Mouse (Mus musculus) gastrocnemius, postnatal 14 days (tissue): ENCODE measurements around the gene Taar8b. TPM values are rescaled to one million over a fixed set of nuclear protein-coding genes. Genes with fewer than 3 reads are reported as not detected.

ENCODE experiments used
- DNase-seq: peaks from one replicate; pipeline ENCODE4 v3.0.0; 2021; ENCODE audit warnings: mixed read lengths
- intact Hi-C: fragments of 180-260 bp; cut with DNase I; formaldehyde crosslinking; loops from one replicate; pipeline ENCODE4 v1.15.1; 2025; ENCODE audit warnings: low total_unique reads
- total RNA-seq, 2 experiments: library from RNA; stranded (reverse); gene quantifications; 2 replicates each; pipeline ENCODE4 v1.2.3; 2021

Gene Taar8b
- total RNA-seq, 2 experiments from 2014 or later, result not detected

- DNase-seq, result no peak
- intact Hi-C loops, result no loop called here
These were observed 33.1 kb downstream of the Taar8b start for GRCm38 (mm10) chr10:24058986-24059385.

- DNase-seq, result no peak
- intact Hi-C loops, result no loop called here
These were observed 40.1 kb downstream of the Taar8b start for GRCm38 (mm10) chr10:24052039-24052438.

- DNase-seq, result no peak
- intact Hi-C loops, result no loop called here
These were observed 42.9 kb downstream of the Taar8b start, which contains the start of gene Taar7f for GRCm38 (mm10) chr10:24049210-24049609. Gene Taar7f, plus strand, starts transcription at chr10:24049510.

Other genes with a start within 250 kb of the Taar8b start
- gene Vnn3, start 240.8 kb downstream of the Taar8b start, total RNA-seq, result not detected
- gene Vnn1, start 197.6 kb downstream of the Taar8b start, total RNA-seq, result under 1 TPM; 0.10 to 0.40 TPM
- gene Taar1, start 171.9 kb downstream of the Taar8b start, total RNA-seq, result not detected
- not detected for gene Taar2, start 153.7 kb downstream of the Taar8b start, total RNA-seq
- gene Taar3, start 142.7 kb downstream of the Taar8b start, total RNA-seq, result not detected
- gene Taar4, start 131.8 kb downstream of the Taar8b start, total RNA-seq, result not detected
- gene Taar5, start 121.6 kb downstream of the Taar8b start, total RNA-seq, result not detected
- not detected for gene Taar6, start 106.6 kb downstream of the Taar8b start, total RNA-seq
- gene Taar7a, start 98.8 kb downstream of the Taar8b start, total RNA-seq, result not detected
- not detected for gene Taar7b, start 92.4 kb downstream of the Taar8b start, total RNA-seq
- gene Taar7d, start 65.1 kb downstream of the Taar8b start, total RNA-seq, result not detected
- not detected for gene Taar7e, start 54.7 kb downstream of the Taar8b start, total RNA-seq
- gene Taar7f, start 42.8 kb downstream of the Taar8b start, total RNA-seq, result not detected
- not detected for gene Taar8a, start 15.8 kb downstream of the Taar8b start, total RNA-seq
- gene Taar8c, start 9.6 kb upstream of the Taar8b start, total RNA-seq, result not detected
- gene Taar9, start 17.2 kb upstream of the Taar8b start, total RNA-seq, result not detected
- 10 to 100 TPM; 23.6 to 35.9 TPM for gene Stx7, start 57.0 kb upstream of the Taar8b start, total RNA-seq
- gene Moxd1, start 131.2 kb upstream of the Taar8b start, total RNA-seq, result under 1 TPM; 0.64 to 0.92 TPM